Mouse (Mus musculus) adipocyte (in vitro differentiated cells): ENCODE measurements around the gene Prss50.

Source experiments
- DNase-seq: peaks from one replicate; pipeline ENCODE4 v3.0.0-alpha.2; 2016; ENCODE audit warnings: low spot score

Gene Prss50

DNA sequence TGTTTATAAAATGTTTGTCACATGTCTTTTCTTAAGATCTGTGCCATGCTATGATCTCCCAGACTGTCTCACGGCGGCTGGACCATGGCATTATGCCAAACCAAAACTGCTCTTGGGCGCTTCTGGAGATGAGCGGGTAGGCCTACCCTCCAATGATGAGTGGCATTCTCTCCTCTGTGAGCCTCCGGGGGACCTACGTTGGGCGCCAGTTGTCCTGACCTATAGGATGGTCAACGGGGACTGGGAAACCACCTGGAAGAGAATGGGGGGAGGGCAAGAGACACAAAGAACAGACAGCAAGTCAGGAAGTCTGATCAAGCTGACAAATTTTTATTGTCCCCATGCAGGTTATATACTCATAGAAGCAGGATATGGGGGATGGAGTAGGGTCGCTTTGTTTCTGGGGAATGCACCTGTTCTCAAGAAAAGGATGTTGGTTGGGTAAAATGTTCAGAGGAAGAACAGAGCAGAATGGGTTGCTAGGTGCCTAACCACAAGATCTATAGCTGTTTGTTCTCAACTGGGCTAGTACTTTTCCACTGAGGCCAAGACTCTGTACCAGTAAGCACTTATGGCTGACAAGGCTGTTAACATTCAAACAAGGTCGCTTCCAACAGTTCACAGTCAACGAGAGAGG is 49.6 kb downstream of the Prss50 start:
- no peak for DNase-seq

DNA sequence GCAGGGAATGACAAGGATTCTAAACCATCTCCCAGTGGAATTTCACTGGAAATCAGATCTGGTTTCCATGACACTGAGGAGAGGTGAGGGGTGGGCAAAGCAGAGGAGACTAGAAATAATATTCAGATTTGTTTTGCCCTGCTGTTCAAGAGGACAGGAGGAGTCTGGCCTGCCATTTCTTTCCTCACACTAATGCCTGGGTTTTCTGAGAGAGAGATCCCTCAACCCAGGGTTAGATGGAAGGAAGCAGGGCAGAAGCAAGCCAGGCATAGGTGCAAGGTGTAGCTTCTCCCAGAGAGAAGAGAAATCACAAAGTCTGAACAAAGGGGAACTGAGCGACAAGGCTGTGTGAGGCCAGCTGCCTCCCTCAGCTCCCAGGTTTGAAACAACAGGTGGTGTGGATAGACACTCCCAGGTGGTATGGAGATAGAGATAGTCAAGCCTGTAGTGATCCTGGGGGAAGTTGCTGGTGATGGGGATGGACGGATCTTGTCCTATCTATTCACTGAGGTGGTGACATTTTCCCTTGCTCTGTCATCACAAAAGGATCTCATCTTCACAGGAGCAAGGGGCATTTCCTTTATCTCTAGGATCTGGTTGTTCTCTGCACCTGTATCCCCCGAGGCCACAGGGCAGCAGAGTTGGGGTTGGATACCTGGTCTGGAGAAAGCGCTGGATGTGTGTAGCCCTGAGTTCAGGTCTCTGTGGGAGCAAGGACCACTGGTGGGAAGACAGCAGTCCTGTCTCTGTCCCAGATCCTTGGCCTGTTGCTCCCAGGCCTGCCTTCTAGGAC is 50.3 kb downstream of the Prss50 start:
- no peak for DNase-seq

DNA sequence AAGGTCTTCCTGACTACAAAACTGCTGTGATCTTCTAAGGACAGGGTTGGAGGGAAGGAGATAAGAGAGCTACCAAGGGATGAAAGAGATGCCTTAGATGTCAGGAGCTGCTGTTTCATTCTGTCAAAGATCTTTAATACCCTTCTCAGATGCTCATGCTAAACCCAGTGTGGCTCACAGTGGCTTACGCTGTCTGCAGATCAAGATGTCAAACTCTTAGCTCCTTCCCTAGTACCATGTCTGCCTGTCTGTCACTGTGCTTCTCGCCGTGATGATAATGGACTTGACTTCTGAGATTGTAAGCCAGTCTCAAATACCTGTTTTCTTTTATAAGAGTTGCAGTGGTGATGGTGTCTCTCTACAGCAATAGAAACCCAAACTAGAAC is 50.9 kb downstream of the Prss50 start:
- no peak for DNase-seq

DNA sequence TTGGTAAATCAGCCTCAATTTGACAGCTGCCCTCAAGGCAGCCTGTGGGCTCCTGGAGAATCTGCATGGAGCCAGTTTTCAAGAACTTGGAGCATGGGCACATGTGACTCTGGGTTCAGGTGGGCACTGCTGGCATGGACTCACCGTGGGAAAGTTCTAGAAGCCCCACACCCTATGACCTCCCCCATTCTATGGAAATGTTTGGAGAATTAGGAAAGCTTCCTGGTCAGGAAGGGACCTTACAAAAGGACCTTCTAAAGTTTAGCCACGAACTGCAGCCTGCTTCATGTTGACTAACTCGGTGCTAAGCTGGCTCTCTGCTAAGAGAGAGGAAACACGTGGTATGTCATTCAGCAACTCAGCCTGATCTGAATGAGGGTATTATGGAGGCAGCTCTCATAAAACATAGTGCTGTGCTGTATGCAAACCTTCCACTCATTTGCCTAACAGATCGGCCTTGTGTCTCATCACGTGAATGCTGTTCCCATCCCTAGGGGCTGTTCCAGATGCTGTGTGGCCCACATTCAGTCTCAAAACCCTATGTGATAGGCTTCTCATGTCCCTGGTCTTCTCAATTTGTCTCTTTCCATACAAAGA is 51.7 kb downstream of the Prss50 start:
- no peak for DNase-seq
